Mouse (Mus musculus) forebrain, embryonic 10.5 days (tissue): Measurements from ENCODE around the gene Rcc1. TPM values are rescaled to one million over a fixed set of nuclear protein-coding genes. Genes with fewer than 3 reads are reported as not detected.
"Not testable (repeated sequence)": the region's sequence is repeated elsewhere in the genome, so short reads cannot be mapped to it uniquely, and the experiment has no call there.

Experiments used
- DNase-seq: peaks from one replicate; pipeline ENCODE4 v3.0.0-alpha.2; 2017; ENCODE audit warnings: low spot score; ENCODE audit errors: extremely low spot score
- H3K27ac ChIP-seq: fragments of 300-500 bp; sonication (generic); 2 replicates; pipeline ENCODE4 v1.5.1; 2016; ENCODE audit warnings: mild to moderate bottlenecking
- H3K27me3 ChIP-seq: fragments of 300-500 bp; sonication (generic); 2 replicates; pipeline ENCODE4 v1.6.1; 2016; ENCODE audit warnings: mild to moderate bottlenecking; ENCODE audit not compliant: poor library complexity, severe bottlenecking
- H3K36me3 ChIP-seq: fragments of 300-500 bp; sonication (generic); replicated peaks from 2 replicates; pipeline ENCODE4 v1.6.1; 2016; ENCODE audit warnings: mild to moderate bottlenecking, moderate library complexity
- H3K4me1 ChIP-seq: fragments of 300-500 bp; sonication (generic); 2 replicates; pipeline ENCODE4 v1.6.1; 2016
- H3K4me3 ChIP-seq: fragments of 300-500 bp; sonication (generic); 2 replicates; pipeline ENCODE4 v1.5.1; 2016; ENCODE audit warnings: mild to moderate bottlenecking, moderate library complexity
- H3K9me3 ChIP-seq: fragments of 300-500 bp; sonication (generic); 2 replicates; pipeline ENCODE4 v1.6.1; 2016; ENCODE audit warnings: mild to moderate bottlenecking, moderate library complexity
- WGBS: fragments of 180-500 bp; shearing (Covaris S2); methylation state at CpG from one replicate; pipeline ENCODE4 v1.1.7; 2016; 5-methylcytosine and 5-hydroxymethylcytosine counted together
- polyA plus RNA-seq: library from polyadenylated mRNA; unstranded; fragments of >200 nt; fragmentation: Nextera tagmentation; extraction: Ambion mirVana; gene quantifications from 2 replicates; pipeline ENCODE4 v1.2.1, GENCODE M21; 2016

Rcc1 gene
- polyA plus RNA-seq, 1 experiment from 2014 or later: 193 TPM

DNA sequence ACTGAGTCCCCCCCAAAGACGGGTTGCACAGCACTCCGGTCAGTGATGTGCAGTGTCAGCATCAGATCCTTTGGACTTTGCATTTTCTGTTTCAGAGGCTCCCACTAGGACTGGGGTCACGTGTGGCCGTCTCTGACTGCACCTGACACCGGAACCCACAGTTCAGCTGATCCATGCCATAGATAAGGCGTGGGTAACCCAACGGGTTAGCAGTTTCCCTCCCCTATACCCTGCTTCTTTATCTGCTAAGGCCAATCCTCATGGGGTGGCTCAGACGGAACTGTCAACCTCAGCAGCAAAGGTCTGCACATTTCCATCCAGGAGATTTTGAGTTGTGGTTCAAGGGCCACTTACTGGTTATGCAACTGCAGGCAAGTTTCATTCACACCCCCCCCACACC is 48.1 kb downstream of the Rcc1 start:
- Histone ChIP-seq H3K27ac (no peak overlapping the region), H3K36me3 (peaks cover 12% of the 10 kb centered on the region), H3K4me1 (peaks cover 26% of the 10 kb centered on the region), H3K9me3 (no peaks in the 10 kb centered on the region), H3K27me3 (peaks cover 4% of the 10 kb centered on the region; the same call in 1 of the 2 replicates), H3K4me3 (no peak overlapping the region)
- 87% methylated on average over 8 of the region's 8 CpGs for WGBS
- no peak for DNase-seq

DNA sequence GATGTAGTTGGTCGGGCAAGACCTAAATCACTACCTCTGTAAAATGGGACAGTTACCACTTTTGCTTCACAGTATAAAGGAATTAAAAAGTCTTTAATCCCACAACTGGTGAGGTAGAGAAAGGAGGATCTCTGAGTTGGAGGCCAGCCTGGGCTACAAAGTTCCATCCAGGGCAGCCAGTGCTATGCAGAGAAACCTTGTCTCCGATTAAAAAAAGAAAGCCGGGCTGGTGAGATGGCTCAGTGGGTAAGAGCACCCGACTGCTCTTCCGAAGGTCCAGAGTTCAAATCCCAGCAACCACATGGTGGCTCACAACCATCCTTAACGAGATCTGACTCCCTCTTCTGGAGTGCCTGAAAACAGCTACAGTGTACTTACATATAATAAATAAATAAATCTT is 49.9 kb downstream of the Rcc1 start:
- H3K27me3 ChIP-seq, H3K9me3 ChIP-seq, DNase-seq, H3K36me3 ChIP-seq, H3K27ac ChIP-seq: not testable (repeated sequence)
- Histone ChIP-seq H3K4me3 (peak overlapping the region; percentile 58), H3K4me1 (peaks cover 15% of the 10 kb centered on the region)
- WGBS: 49% methylated on average over 6 of the region's 6 CpGs

DNA sequence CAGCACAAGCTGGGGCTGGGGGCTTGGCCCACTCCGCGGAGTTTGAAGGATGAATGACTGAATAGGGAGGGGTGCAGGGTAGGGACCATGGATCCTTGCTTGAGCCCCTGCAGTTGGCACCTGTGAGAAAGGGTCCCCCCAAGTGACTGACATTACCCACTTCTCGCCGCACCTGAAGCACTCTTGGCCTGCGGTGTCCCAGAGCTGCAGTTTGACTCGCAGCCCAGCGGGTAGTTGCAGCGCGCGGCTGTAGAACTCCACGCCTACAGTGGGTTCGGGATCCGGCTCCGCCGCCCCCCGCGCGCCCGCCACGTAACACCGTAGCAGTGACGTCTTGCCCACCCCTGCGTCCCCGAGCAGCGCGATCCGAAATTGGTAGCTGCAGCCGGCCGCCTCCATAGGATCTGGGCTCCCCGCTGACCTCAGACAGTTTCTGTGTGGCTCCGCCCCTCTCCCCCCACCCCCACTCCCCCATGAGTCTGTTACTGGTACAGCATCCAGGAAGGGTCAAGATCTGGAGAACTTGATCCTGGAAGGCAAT is 50.4 kb downstream of the Rcc1 start, which contains the start of gene Rab42:
Rab42 (minus strand) TSS at position 447 of the 541 bp plus-strand sequence.
- H3K9me3 ChIP-seq: no peaks in the 10 kb centered on the region
- DNase-seq: peak; percentile 67
- peaks cover 15% of the 10 kb centered on the region for H3K4me1 ChIP-seq
- WGBS: 2% methylated on average over 31 of the region's 31 CpGs
- no peaks in the 10 kb centered on the region for H3K36me3 ChIP-seq
- peak within 1 kb of the TSS; percentile 58 for H3K4me3 ChIP-seq
- H3K27ac ChIP-seq: peak within 1 kb of the TSS; percentile 68
- peaks cover 4% of the 10 kb centered on the region; the same call in 1 of the 2 replicates for H3K27me3 ChIP-seq

DNA sequence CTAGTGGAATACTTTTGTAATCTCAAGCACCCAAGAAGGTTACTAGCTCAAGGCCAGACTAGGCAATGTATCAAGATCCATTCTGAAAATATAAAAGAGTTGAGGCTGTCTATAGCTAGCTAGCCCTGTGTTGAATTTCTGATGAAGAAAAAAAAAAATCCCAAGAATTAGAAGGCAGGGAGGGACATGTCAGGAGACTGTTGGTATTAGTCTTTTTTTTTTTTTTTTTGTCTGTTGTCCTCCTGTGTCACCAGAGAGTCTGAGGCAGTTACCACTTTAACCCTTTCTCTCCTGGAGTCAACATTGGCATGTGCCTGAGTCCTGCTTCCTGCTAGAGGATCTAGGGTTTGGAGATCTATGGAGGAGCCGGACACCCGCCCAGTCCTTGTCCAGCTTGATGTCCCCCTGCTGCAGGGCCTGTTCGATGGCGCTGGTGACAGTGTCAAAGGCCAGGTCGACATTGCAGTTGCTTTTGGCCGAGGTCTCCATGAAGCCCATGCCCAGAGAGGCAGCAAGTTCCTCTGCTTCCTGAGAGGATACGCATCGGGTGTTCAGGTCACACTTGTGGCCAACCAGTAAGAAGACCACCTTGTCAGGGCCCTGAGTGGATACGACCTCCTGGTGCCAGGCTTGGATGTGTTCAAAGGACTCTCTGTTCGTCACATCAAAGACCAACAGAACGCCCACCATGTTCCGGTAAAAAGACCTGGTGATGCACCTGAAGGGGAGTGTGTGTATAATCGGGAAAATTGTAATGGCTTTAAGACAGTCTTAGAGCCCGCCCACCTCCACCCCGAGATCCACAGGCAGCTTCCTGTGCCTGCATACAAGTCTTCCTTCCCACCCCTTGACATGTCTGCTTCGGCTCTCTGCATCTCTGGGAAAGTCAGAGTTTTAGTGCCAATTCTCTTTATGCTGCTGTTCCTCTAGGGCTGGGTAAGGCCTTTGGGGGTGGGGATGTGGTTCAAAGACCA is 51.2 kb downstream of the Rcc1 start:
- peak overlapping the region; percentile 58 for H3K4me3 ChIP-seq
- no peaks in the 10 kb centered on the region for H3K36me3 ChIP-seq
- H3K27me3 ChIP-seq: peaks cover 4% of the 10 kb centered on the region; the same call in 1 of the 2 replicates
- H3K9me3 ChIP-seq: no peaks in the 10 kb centered on the region
- 69% methylated on average over 16 of the region's 16 CpGs for WGBS
- H3K4me1 ChIP-seq: peaks cover 15% of the 10 kb centered on the region
- peak overlapping the region; percentile 68 for H3K27ac ChIP-seq
- DNase-seq: no peak

DNA sequence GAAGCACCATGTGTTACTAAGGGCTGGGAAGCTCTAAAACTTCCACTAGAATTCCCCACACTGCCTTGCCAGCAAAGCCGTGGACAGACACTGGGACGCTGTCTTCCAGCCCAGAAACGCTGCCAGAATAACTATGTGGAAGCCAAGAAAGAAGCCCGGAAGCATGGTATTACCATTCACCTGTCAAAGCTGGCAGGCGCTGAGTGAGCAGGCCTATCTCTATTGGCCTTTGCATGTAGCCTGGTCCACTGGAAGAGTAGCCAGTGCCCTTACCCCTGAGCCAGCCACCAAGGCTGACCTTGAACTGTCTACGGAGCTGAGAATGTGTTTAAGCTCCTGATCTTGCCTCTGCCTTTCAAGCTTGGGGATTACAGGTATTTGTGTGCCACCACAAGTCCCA is 51.9 kb downstream of the Rcc1 start:
- Histone ChIP-seq H3K36me3 (no peaks in the 10 kb centered on the region), H3K9me3 (no peaks in the 10 kb centered on the region), H3K27me3 (peaks cover 4% of the 10 kb centered on the region; the same call in 1 of the 2 replicates), H3K27ac (no peak overlapping the region), H3K4me1 (peaks cover 15% of the 10 kb centered on the region), H3K4me3 (no peak overlapping the region)
- DNase-seq: no peak
- 89% methylated on average over 6 of the region's 6 CpGs for WGBS

DNA sequence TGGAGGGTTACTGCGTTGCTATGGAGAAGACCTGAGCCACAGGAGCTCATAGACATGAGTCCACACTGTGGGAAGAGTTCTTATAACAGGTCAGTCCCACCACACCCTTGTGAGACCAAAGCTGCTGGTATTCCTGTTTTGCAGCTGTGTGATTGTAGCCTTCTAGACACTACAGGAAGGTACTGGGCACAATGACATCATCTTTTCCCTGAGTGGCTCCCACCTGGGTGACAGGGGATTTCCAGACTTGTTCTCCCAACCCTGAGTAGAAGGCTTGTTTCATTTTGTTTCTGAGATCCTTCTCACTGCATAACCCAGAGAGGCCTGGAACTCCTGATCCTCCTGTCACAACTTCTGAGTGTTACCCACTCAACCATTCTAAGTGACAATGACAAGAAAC is 53.6 kb downstream of the Rcc1 start:
- Histone ChIP-seq H3K9me3 (no peaks in the 10 kb centered on the region), H3K27ac (no peak overlapping the region), H3K36me3 (0 out of 2 replicates have a peak, but pooled peaks cover 1% of the 10 kb centered on the region), H3K27me3 (peaks cover 4% of the 10 kb centered on the region; the same call in 1 of the 2 replicates), H3K4me3 (no peak overlapping the region), H3K4me1 (peaks cover 15% of the 10 kb centered on the region)
- WGBS: 91% methylated on average over 1 of the region's 1 CpGs
- no peak for DNase-seq

DNA sequence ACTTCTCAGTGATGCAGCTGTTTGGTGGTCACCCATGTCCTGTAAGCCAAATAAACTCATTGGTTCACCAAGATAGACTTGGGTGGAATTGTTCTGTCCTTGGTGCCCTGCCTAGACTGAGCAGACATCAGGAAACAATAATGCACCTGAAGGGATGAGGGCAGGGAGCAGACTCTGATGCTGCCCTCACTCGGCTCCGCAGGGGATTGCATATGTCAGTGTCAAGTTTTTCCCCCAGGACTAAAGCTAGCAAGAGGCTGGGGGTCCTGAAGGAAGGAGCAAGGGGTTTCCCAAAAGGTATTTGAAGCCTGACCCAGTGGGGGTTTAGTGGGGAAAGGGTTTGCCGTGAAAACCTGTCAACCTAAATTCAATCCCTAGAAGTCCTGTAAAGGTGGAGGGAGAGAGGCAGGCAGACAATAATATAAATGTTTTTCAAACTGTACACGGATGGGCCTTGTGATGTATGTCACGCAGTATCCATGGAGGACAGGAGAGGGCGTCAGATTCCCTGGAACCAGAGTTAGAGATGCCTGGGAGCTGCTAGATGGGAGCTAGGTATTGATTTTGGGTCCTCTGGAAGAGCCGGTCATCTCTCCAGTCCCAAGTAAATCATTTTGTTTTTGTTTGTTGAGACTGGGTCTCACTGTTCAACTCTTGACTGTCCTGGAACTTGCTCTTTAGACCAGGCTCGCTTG is 57.6 kb downstream of the Rcc1 start:
- WGBS: 48% methylated on average over 8 of the region's 8 CpGs
- Histone ChIP-seq H3K27me3 (no peaks in the 10 kb centered on the region), H3K9me3 (peaks cover 5% of the 10 kb centered on the region; the same call in 1 of the 2 replicates), H3K27ac (no peak overlapping the region), H3K36me3 (peaks cover 41% of the 10 kb centered on the region), H3K4me1 (no peaks in the 10 kb centered on the region; the same call in 1 of the 2 replicates), H3K4me3 (no peak overlapping the region)
- no peak for DNase-seq

DNA sequence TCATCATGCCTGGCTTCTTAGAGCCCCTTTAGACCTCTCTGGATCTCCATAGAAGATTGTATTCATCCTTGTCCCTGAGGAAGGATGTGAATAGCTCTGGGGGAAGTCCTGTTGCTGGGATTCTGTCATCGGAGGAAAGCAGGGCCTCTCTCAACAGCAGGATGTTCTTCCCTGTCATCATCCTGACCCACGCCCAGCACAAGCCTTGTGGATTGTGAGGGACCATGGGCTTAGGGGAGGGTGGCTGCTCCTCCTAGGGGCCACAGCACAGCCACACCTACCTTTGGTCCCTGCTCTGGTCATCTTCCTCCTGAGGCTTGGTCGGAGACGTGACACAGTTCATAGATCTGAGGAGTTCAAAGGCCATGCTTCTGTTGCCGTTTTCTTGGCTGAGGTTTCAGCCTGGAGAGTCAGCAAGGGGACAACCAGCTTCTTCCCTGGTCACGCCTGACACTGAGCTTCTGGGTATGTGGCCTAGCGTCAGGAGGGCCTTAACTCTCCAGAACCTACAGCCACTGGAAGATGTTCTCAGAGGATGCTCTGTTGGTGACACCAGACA is 59.6 kb downstream of the Rcc1 start:
- peaks cover 58% of the 10 kb centered on the region for H3K36me3 ChIP-seq
- no peaks in the 10 kb centered on the region for H3K27me3 ChIP-seq
- no peak overlapping the region for H3K27ac ChIP-seq
- no peak for DNase-seq
- no peak overlapping the region for H3K4me3 ChIP-seq
- H3K4me1 ChIP-seq: no peaks in the 10 kb centered on the region
- WGBS: 84% methylated on average over 7 of the region's 7 CpGs
- peaks cover 5% of the 10 kb centered on the region; the same call in 1 of the 2 replicates for H3K9me3 ChIP-seq

DNA sequence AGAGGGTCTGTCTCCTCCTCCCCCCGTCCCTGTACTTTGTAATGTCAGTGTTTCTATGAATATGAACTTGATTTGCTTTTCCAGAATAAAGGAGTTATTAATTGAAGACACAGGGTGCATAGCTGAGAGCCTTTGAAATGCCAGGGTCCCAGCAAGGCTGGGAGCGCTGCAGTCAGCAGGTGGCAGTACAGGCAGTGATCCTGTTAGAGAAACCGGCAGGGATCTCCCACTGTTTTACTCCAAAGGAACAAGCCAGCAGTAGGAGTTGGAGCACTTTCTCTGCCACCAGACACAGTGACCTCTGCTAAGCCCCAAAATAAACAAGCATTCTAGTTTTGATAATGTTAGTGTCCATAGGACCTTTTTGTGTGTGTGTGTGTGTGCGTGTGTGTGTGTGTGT is 60.4 kb downstream of the Rcc1 start:
- H3K27me3 ChIP-seq: no peaks in the 10 kb centered on the region
- H3K4me1 ChIP-seq: no peaks in the 10 kb centered on the region
- DNase-seq: no peak
- no peak overlapping the region for H3K27ac ChIP-seq
- 37% methylated on average over 4 of the region's 4 CpGs for WGBS
- H3K4me3 ChIP-seq: no peak overlapping the region
- H3K36me3 ChIP-seq: peaks cover 58% of the 10 kb centered on the region
- peaks cover 5% of the 10 kb centered on the region; the same call in 1 of the 2 replicates for H3K9me3 ChIP-seq

DNA sequence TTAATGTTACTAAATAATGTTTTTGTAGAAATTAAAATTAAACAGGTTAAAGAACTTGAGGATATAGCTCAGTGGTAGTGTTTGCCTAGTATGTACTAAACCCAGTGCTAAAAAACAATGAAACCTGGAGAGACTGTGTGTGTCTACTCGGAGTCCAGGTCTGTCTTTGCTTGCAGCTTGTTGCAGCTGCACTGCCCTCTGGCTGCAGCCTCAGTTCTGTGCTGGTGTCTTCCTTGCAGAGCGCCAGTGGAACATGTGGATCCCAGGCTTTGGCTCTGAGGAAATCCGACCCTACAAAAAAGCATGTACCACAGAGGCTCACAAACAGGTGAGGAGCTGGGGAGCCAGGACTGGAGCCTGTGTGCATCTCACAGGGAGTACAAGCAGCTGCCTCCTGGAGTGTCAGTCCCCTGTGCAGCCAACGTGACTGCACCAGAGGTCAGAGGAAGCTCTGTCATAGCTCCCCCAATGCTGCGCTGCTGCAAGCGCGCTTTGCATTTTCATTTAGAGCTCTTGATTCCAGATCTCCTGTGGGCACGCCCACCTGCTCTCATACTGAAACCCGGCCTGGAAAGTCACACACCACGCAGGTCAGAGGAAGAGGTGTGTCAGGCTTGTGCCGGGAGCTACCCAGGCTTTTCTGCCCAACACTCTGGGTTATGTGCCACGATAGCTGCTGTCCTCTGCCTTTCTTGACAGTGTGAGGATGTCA is 61.6 kb downstream of the Rcc1 start:
- Histone ChIP-seq H3K27ac (no peak overlapping the region), H3K36me3 (peaks cover 65% of the 10 kb centered on the region), H3K4me3 (no peak overlapping the region), H3K27me3 (no peaks in the 10 kb centered on the region), H3K9me3 (peaks cover 5% of the 10 kb centered on the region; the same call in 1 of the 2 replicates), H3K4me1 (no peaks in the 10 kb centered on the region)
- DNase-seq: no peak
- 85% methylated on average over 12 of the region's 12 CpGs for WGBS

DNA sequence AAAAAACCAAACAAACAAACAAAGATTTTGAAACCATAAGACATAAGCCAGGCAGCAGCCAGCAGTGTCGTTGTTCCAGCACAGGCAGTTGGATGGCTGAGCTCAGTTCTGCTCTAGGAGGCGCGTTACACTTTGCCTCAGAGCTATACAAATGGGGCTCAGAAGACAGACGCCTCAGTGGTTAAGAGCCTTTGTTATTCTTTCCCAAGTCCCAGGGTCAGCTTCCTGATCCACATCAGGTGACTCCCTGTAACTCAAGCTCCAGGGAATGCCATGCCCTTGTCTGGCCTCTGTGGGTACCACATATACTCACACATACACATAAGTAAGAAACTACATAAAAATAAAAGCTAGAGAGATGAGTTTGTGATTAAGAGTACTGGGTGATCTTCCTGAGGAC is 62.3 kb downstream of the Rcc1 start:
- WGBS: 96% methylated on average over 4 of the region's 4 CpGs
- peaks cover 72% of the 10 kb centered on the region for H3K36me3 ChIP-seq
- H3K27ac ChIP-seq: no peak overlapping the region
- H3K4me3 ChIP-seq: no peak overlapping the region
- H3K4me1 ChIP-seq: no peaks in the 10 kb centered on the region
- H3K9me3 ChIP-seq: peaks cover 5% of the 10 kb centered on the region; the same call in 1 of the 2 replicates
- no peak for DNase-seq
- H3K27me3 ChIP-seq: no peaks in the 10 kb centered on the region

DNA sequence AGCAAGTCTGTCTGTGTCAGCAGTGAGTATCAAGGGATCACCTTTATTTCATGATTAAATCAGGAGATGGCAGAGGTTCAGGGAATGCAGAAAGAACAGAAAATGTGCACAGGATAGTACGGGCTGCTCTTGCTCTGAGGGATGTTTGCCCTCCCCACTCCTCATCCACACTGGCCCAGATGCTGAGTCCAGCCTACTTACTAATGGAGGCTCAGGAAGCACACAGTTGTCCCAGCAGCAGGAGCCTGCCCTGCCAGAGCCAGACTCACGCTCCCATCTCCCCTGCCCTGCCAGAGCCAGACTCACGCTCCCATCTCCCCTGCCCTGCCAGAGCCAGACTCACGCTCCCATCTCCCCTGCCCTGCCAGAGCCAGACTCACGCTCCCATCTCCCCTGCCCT is 64.6 kb downstream of the Rcc1 start:
- H3K36me3 ChIP-seq: peaks cover 82% of the 10 kb centered on the region
- H3K27me3 ChIP-seq, H3K9me3 ChIP-seq, H3K4me1 ChIP-seq, DNase-seq, H3K27ac ChIP-seq, H3K4me3 ChIP-seq: not testable (repeated sequence)
- whole genome bisulfite sequencing: 85% methylated on average over 4 of the region's 5 CpGs
